Mouse (Mus musculus) kidney, postnatal 0 days (tissue): Measurements from ENCODE around the gene Adamts5. TPM values are rescaled to one million over a fixed set of nuclear protein-coding genes. Genes with fewer than 3 reads are reported as not detected.
A peak's percentile ranks its signal among the peaks of the same experiment; 100 is the strongest.

Source experiments
- ATAC-seq: fragments of 200-750 bp; cut with Nextera tagmentation; replicated peaks from 2 replicates; pipeline ENCODE4 v1.8.0; 2017; ENCODE audit warnings: low read depth, moderate number of reproducible peaks, moderate TSS enrichment, moderate library complexity; ENCODE audit not compliant: low FRiP score
- DNase-seq: peaks from one replicate; pipeline ENCODE4 v3.0.0-alpha.2; 2016; ENCODE audit warnings: low spot score
- H3K27ac ChIP-seq: fragments of 300-500 bp; sonication (generic); 2 replicates; pipeline ENCODE4 v1.5.1; 2014; ENCODE audit warnings: mild to moderate bottlenecking
- H3K27me3 ChIP-seq: fragments of 300-500 bp; sonication (generic); 2 replicates; pipeline ENCODE4 v1.6.1; 2014; ENCODE audit warnings: low read length, mixed read lengths; ENCODE audit not compliant: insufficient read depth
- H3K36me3 ChIP-seq: fragments of 300-500 bp; sonication (generic); 2 replicates; pipeline ENCODE4 v1.6.1; 2014; ENCODE audit warnings: low read length, mixed read lengths; ENCODE audit not compliant: insufficient read depth
- H3K4me1 ChIP-seq: fragments of 300-500 bp; sonication (generic); replicated peaks from 2 replicates; pipeline ENCODE4 v1.6.1; 2014; ENCODE audit warnings: antibody characterized with exemption, low read length, mixed read lengths; ENCODE audit not compliant: insufficient read depth
- H3K4me2 ChIP-seq: fragments of 300-500 bp; sonication (generic); 2 replicates; pipeline ENCODE4 v1.6.1; 2014; ENCODE audit warnings: mild to moderate bottlenecking, low read length, moderate library complexity, mixed read lengths
- H3K4me3 ChIP-seq: fragments of 300-500 bp; sonication (generic); replicated peaks from 2 replicates; pipeline ENCODE4 v1.5.1; 2014; ENCODE audit warnings: low read depth, low read length
- H3K9ac ChIP-seq: fragments of 300-500 bp; sonication (generic); 2 replicates; pipeline ENCODE4 v1.6.1; 2014; ENCODE audit warnings: low read depth, low read length
- H3K9me3 ChIP-seq: fragments of 300-500 bp; sonication (generic); replicated peaks from 2 replicates; pipeline ENCODE4 v1.6.1; 2016; ENCODE audit warnings: low read length, inconsistent platforms, mixed read lengths
- CTCF ChIP-seq: IDR thresholded peaks from 2 replicates; pipeline ENCODE4 v1.5.1; 2016; ENCODE audit warnings: antibody characterized with exemption, low read depth, mild to moderate bottlenecking, moderate library complexity
- WGBS: fragments of 180-500 bp; shearing (Covaris S2); extraction: QIAGEN DNeasy Blood & Tissue Kit; methylation state at CpG from one replicate; pipeline ENCODE4 v1.1.7; 2014; 5-methylcytosine and 5-hydroxymethylcytosine counted together
- polyA plus RNA-seq: library from polyadenylated mRNA; unstranded; fragments of >200 nt; fragmentation: Nextera tagmentation; extraction: Ambion mirVana; gene quantifications from 2 replicates; pipeline ENCODE4 v1.2.1, GENCODE M21; 2015

Adamts5 gene
- polyA plus RNA-seq = 5.9 and 6.4 TPM in 2 replicates

DNA sequence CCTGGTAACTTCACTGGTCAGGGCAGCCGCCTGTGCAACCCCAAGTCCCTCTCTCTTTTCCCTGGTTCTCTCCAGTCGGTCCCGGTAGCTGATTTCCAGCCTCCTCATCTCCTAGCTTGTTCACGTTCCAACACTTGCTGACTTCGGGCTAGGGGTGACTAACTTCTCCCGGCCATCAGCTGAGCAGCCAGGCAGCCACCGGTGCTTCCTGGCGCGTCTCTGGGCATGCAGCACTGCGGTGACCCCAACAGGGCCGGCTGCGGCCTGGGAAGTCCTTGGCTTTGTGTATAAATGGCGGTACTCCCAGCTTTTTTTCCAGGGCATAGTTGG is at the start of gene Adamts5:
TSS of gene Adamts5 (minus strand) at position 248 of the 330 bp plus-strand sequence.
- 5% methylated on average over 13 of the region's 13 CpGs for WGBS
- Histone ChIP-seq H3K4me3 (peak within 1 kb of the TSS; percentile 75), H3K4me1 (0 out of 2 replicates have a peak, but pooled peaks cover 12% of the 10 kb centered on the region), H3K4me2 (peak within 1 kb of the TSS; percentile 97), H3K27me3 (peaks cover 4% of the 10 kb centered on the region; the same call in 1 of the 2 replicates), H3K27ac (peak within 1 kb of the TSS; percentile 86), H3K36me3 (no peaks in the 10 kb centered on the region), H3K9me3 (no peaks in the 10 kb centered on the region), H3K9ac (peak within 1 kb of the TSS; percentile 65)
- TF ChIP-seq CTCF = no peak
- DNase-seq = peak; percentile 26
- no peak for ATAC-seq

DNA sequence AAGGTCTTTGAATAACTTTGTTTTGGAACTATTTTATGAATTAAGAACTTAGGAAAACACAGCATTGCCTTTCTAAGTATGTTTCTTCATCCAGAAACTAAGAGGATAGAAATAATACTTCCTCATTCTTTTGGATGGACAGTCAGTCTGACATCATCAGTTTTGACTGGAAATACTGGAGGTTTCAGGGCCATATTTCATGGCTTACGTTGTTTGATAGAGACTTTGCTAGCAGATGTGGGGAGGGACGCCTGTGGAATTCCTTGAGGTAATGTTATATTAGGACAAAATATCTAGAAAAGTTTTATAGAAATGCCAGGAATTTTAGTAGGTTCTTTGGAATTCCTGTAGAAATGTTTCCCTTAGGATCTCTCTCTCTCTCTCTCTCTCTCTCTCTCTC is 48.7 kb upstream of the Adamts5 start:
- Histone ChIP-seq H3K4me1 (no peaks in the 10 kb centered on the region), H3K27ac (no peak overlapping the region), H3K36me3 (no peaks in the 10 kb centered on the region), H3K27me3 (no peaks in the 10 kb centered on the region), H3K9ac (no peak overlapping the region), H3K9me3 (no peaks in the 10 kb centered on the region), H3K4me2 (no peak overlapping the region), H3K4me3 (no peak overlapping the region)
- TF ChIP-seq CTCF = no peak
- no peak for DNase-seq
- ATAC-seq = no peak
- 58% methylated on average over 2 of the region's 2 CpGs for WGBS

DNA sequence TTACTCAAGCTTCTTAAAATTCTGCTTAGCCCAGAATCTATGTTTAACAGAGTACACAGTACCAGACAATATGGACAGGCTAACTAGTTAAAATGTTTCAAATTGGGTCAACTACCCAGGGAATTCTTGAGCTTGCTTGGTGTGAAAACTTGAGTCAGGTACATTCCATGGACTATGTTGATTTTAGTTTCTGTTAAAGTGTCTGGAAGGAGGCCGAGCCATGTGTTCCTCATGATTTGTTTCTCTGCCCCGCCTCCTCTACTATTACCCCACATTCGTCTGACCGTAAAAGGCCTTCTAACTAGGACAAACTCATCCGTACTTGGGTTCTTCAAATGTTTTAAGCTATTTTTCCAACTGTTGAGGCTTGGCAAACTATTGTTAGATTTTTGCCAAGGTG is 24.4 kb upstream of the Adamts5 start:
- no peak for DNase-seq
- 63% methylated on average over 5 of the region's 5 CpGs for WGBS

DNA sequence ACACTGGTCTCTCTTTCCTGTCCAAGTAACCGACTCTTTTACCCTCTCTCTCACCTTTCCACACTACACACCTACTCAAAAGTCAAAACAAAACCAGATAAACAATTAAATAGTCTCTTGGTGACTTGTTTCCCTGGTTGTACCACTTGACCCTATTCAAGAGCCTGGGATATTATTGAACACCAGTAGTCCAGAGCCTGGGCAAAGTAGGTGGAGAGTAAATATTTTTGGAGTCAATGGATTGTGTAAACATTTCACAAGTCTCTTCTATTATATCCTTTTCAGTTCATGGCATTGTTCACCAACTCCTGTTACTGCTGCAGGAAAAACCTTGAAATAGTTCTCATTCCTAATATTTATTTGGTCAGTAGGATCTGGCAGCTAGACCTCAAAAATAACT is 20.8 kb upstream of the Adamts5 start:
- ATAC-seq = no peak
- no peak for TF ChIP-seq CTCF
- Histone ChIP-seq H3K36me3 (no peaks in the 10 kb centered on the region), H3K4me2 (no peak overlapping the region), H3K9ac (no peak overlapping the region), H3K4me3 (no peak overlapping the region), H3K9me3 (no peaks in the 10 kb centered on the region), H3K27ac (no peak overlapping the region), H3K4me1 (no peaks in the 10 kb centered on the region), H3K27me3 (no peaks in the 10 kb centered on the region)
- 76% methylated on average over 1 of the region's 1 CpGs for WGBS
- no peak for DNase-seq

More for the DNA sequence above, 24.4 kb upstream of the Adamts5 start:
- no peak overlapping the region for H3K4me3 ChIP-seq
- ATAC-seq = no peak
- no peaks in the 10 kb centered on the region for H3K36me3 ChIP-seq
- H3K9ac ChIP-seq = no peak overlapping the region
- H3K4me1 ChIP-seq = no peaks in the 10 kb centered on the region
- H3K27me3 ChIP-seq = no peaks in the 10 kb centered on the region
- no peaks in the 10 kb centered on the region for H3K9me3 ChIP-seq
- no peak overlapping the region for H3K4me2 ChIP-seq
- TF ChIP-seq CTCF = no peak
- H3K27ac ChIP-seq = no peak overlapping the region

DNA sequence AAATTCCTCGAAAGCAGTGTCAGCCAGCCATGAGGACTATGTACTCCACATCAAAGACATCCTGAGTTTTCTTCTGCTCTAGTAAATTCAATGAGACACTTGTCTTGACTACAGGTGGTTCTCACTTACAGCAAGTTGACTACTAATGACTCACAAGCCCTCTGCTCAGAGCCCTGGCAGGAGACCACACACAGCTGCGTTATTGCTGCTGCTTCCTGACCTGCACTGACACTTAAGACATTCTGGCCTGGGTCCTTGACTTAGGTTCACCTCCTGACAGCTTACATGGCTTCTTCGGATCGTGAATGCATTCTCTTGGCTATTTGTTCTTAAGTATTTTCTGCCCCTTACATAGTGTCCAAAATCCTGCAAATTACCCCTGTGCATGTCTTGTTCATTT is 18.5 kb upstream of the Adamts5 start:
- DNase-seq (peak; percentile 11), ATAC-seq (no peak; the same call in 1 of the 2 replicates)
- Histone ChIP-seq H3K9me3 (no peaks in the 10 kb centered on the region), H3K9ac (no peak overlapping the region), H3K36me3 (no peaks in the 10 kb centered on the region), H3K4me1 (no peaks in the 10 kb centered on the region), H3K4me3 (no peak overlapping the region), H3K27me3 (no peaks in the 10 kb centered on the region), H3K4me2 (no peak overlapping the region), H3K27ac (no peak overlapping the region)
- WGBS = 28% methylated on average over 4 of the region's 4 CpGs
- TF ChIP-seq CTCF = no peak

DNA sequence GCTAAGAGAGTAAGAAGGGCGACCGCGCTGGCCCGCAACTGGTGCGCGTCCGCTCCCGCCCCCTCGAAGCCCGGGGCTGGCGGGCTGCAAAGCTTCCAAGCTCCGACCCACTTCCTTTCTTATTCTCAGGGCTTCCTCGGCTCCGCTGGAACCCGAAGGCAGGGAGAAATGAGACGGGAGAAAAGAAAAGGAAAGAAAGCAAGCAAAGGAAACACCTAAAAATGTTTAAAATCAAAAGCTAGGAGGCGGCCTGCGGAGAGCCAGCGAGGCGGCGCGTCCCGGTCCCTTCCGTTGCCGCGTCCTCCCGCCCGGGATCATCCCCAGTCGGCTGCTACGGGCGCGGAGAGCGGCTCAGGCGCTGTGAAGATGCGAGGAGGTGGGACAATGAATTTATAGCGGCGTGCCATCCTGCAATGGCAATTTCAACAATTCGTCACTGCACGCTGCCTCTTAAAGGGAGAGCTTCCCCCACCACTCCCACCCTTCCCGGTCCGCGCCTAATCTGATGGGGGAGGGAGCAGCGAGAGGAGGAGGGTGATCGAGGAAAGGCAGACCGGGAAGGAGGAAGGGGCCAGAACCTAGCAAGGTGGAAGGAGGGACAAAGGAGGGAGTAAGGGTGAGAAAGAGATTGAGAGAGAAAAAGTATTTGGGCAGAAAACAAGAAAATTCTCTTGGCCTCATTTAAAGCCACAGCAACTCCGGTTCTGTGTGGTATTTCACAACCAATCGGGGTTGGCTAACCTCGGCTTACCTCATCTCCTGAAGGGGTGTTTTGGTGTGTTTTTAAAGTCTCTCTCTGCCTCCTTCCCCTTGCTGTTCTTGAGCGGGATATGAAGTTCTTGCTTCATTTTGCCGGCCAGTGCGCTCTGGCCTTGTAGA is 687 bp downstream of the Adamts5 start:
- 0 out of 2 replicates have a peak, but pooled peaks cover 12% of the 10 kb centered on the region for H3K4me1 ChIP-seq
- peak; percentile 33; the same call in 1 of the 2 replicates for ATAC-seq

More for the DNA sequence above, 687 bp downstream of the Adamts5 start:
- under 1% methylated on average over 48 of the region's 51 CpGs for WGBS
- Histone ChIP-seq H3K27ac (peak overlapping the region; percentile 86), H3K36me3 (no peaks in the 10 kb centered on the region), H3K9me3 (no peaks in the 10 kb centered on the region), H3K27me3 (peaks cover 4% of the 10 kb centered on the region; the same call in 1 of the 2 replicates), H3K4me2 (peak overlapping the region; percentile 97), H3K9ac (peak overlapping the region; percentile 65), H3K4me3 (peak overlapping the region; percentile 75)
- peak; percentile 70 for DNase-seq
- 0 out of 2 replicates have a peak, but pooled peaks have one; percentile 17 for TF ChIP-seq CTCF
